Mouse (Mus musculus): Measurements from ENCODE around the gene Rab8b.
"Not testable (repeated sequence)": the region's sequence is repeated elsewhere in the genome, so short reads cannot be mapped to it uniquely, and the experiment has no call there.

Rab8b gene

GRCm38 (mm10) chr9:66834318-66835096 is 85.0 kb downstream of the Rab8b start, which contains the start of gene Aph1c:
Aph1c (minus strand) TSS chr9:66834726.
- DNase-seq (ENCODE audit: low spot score): peak; percentile 88

DNA sequence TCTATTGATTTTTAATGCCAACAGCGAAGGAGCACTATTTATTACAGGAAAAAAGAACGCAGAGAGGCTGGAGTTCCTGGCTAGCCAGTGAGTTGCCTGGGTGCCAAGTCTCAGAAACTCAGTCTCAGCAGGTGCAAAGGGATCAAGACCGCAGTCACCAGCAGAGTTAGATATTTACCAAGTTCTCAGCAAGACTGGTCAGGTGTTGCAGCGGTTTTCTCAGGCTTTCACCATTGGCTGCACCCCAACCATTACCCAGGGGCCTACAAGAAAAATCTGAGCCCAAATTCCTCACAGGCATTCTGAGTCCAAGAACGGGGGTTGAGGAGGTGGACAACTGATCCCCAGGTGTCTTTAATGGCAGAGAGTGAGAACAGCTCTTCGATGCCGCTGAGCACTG is 85.6 kb downstream of the Rab8b start:
- no peak for DNase-seq (ENCODE audit: low spot score)

- DNase-seq (ENCODE audit: low spot score): no peak
These were observed 87.0 kb downstream of the Rab8b start for GRCm38 (mm10) chr9:66832366-66832908.

- no peak for DNase-seq (ENCODE audit: low spot score)
These were observed 93.5 kb downstream of the Rab8b start for GRCm38 (mm10) chr9:66825990-66826389.

DNA sequence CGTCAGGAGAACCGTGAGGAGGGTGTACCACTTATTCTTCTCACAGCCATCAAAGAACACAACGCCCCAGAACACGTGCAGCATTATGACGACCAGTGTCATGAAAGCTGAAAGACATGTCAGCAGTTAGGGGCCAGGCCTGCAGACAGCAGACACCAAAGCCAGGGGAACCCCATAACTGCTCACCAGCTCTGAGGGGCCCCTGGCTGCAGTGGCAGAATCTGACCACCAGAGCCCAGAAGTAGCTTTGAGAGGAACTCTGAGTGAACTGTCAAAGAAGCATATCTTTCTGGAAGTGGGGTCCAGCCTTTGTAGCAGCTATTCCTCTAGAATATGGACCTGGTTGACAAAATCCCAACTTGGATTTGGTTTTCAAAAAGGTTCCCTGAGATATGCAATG is 97.2 kb downstream of the Rab8b start:
- DNase-seq (ENCODE audit: low spot score): not testable (repeated sequence)

- DNase-seq (ENCODE audit: low spot score): no peak
These were observed 98.5 kb downstream of the Rab8b start for GRCm38 (mm10) chr9:66820996-66821395.

GRCm38 (mm10) chr9:66813392-66813791 is 106.1 kb downstream of the Rab8b start:
- DNase-seq (ENCODE audit: low spot score): no peak

DNA sequence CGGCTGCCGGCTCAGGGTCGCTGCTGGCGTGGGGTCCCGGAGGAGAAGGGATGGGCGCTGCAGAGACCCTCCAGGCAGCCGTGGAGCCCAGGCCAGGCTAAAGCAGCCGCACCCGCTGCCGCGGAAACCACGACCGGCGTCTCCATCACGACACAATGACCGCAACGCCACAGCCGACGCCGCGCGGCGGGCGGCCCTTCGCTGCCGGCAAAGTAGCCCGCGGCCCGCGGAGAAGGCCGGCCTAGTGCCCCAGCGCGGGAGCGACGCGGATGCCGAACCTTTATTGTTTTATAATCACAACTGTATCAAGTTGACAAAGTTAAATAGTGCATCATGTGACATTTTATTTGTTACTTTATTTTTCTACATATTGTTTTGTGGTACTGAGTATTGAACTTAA is 113.5 kb downstream of the Rab8b start:
- DNase-seq (ENCODE audit: low spot score): not testable (repeated sequence)

GRCm38 (mm10) chr9:66801947-66802346 is 117.5 kb downstream of the Rab8b start:
- no peak for DNase-seq (ENCODE audit: low spot score)

DNA sequence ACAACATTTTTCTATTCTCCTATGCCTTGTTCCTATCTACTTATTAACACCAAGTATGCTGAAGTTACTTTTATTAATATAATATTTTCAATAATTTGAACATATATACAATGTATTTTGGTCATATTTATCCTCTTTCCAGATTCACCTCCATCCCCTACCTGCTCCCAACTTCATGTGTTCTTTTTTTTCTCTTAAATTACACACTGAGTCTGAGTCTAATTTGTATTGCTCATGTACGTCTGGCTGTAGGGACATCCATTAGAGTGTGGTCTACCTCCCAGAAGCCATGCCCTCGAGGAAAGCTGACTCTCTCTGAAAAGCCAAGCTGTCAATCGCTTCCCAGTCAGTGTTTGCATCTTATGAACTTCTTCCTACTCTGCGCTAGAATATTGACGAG is 122.7 kb downstream of the Rab8b start, which contains the start of gene Gm10647:
Gene Gm10647 (plus strand): TSS at position 301 of the 400 bp plus-strand sequence.
- DNase-seq (ENCODE audit: low spot score): no peak

GRCm38 (mm10) chr9:66795464-66796324 is 123.8 kb downstream of the Rab8b start, which contains the start of gene Aph1b:
Aph1b (minus strand) TSS chr9:66795490.
- DNase-seq (ENCODE audit: low spot score): peak; percentile 83

DNA sequence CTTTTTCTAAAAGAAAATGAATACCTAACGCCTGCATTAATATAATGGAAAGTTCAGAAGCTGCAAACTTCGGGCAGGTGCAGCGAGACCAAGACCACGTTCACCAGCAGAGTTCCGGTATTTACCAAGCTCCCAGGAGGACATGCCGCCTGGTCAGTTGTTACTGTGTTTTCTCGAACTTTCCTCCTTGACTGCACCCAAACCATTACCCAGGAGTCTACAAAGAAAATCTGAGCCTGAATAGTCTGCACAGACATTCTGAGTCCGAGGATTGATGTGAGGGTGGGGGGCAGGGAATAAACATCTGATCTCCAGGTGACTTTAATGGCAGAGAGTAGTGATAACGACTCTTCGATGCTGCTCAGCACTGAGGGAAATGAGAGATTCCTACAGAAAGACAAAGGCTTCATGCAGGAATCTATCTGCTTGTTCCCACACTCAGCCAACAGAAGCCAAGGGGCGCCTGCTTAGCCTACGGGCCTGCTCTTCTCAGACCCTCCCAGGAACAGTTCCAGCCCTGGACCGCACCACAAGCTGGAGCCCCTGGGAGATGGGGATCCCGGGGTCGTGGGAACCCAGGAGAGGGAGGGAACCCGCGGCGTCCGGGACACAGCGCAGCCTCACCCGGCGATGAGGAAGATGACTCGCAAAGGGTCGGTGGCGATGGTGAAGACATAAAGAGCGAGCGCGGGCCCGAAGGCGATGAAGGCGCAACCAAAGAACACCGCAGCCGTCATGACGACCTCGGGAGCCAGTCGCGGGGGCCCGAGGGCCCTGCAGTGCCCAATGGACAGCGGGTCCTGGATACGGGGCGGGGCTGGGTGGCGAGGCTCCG is 124.6 kb downstream of the Rab8b start:
- DNase-seq (ENCODE audit: low spot score): no peak
